Mouse (Mus musculus) ES-Bruce4 (cell line): ENCODE measurements around the gene Tsc22d1. TPM values are rescaled to one million over a fixed set of nuclear protein-coding genes. Genes with fewer than 3 reads are reported as not detected.

Experiments
- H3K27ac ChIP-seq: 2 replicates; pipeline ENCODE4 v1.5.1; 2012; ENCODE audit warnings: low read length, inconsistent platforms; ENCODE audit not compliant: insufficient read depth
- H3K27me3 ChIP-seq: 2 replicates; pipeline ENCODE4 v1.6.1; 2012; ENCODE audit warnings: mild to moderate bottlenecking, low read length, inconsistent platforms; ENCODE audit not compliant: control insufficient read depth, poor library complexity, insufficient read depth, severe bottlenecking
- H3K36me3 ChIP-seq: 2 replicates; pipeline ENCODE4 v1.6.1; 2012; ENCODE audit warnings: inconsistent platforms, mild to moderate bottlenecking, low read length, moderate library complexity; ENCODE audit not compliant: control insufficient read depth, poor library complexity, insufficient read depth, severe bottlenecking
- H3K4me1 ChIP-seq: one replicate; pipeline ENCODE4 v1.8.1; 2011; ENCODE audit warnings: low read length; ENCODE audit not compliant: control insufficient read depth, insufficient read depth
- H3K4me3 ChIP-seq: 2 replicates; pipeline ENCODE4 v1.5.1; 2011; ENCODE audit warnings: low read depth, mild to moderate bottlenecking, low read length
- H3K9ac ChIP-seq: 2 replicates; pipeline ENCODE4 v1.6.1; 2012; ENCODE audit warnings: low read depth, mild to moderate bottlenecking, inconsistent platforms; ENCODE audit not compliant: poor library complexity, severe bottlenecking
- H3K9me3 ChIP-seq: replicated peaks from 2 replicates; pipeline ENCODE4 v1.6.1; 2012; ENCODE audit warnings: mild to moderate bottlenecking, low read length, inconsistent platforms; ENCODE audit not compliant: control insufficient read depth, poor library complexity, insufficient read depth, severe bottlenecking
- CTCF ChIP-seq: IDR thresholded peaks from one replicate; pipeline ENCODE4 v1.8.1; 2011; ENCODE audit warnings: low read depth, low read length
- EP300 ChIP-seq: IDR thresholded peaks from 2 replicates; pipeline ENCODE4 v1.6.1; 2011; ENCODE audit warnings: low read depth, low read length; ENCODE audit not compliant: insufficient read depth
- POLR2A ChIP-seq: IDR thresholded peaks from one replicate; pipeline ENCODE4 v1.8.1; 2011; ENCODE audit warnings: low read length; ENCODE audit not compliant: insufficient read depth
- polyA plus RNA-seq: library from polyadenylated mRNA; stranded (reverse); fragments of >200 nt; gene quantifications from 2 replicates; pipeline ENCODE4 v1.2.4, GENCODE M21; 2011; ENCODE audit warnings: low read depth; ENCODE audit not compliant: missing spikeins, insufficient read depth, insufficient read length

The Tsc22d1 gene
- polyA plus RNA-seq, 1 experiment, result 261 TPM

DNA sequence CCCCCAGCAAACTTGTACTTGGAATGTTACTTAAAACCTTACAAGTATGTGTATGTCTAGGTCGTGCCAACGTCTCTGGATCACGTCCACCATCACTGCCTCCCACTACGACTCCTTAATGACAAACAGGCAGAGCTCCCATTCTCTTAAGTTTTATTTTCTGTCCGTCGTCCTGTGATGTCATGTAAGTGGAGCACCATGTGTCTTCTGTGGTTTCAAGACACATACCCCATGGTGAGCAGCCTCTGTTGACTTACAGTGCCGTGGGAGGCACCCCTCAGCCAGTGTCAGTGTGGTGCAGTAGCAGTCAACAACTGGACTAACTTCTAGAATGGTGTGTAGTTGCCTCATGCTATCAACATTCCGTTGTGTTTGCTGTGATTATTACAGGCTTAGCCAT is 57.7 kb downstream of the Tsc22d1 start:
- no peak overlapping the region for H3K9ac ChIP-seq
- H3K4me1 ChIP-seq, result peaks cover 1% of the 10 kb centered on the region
- TF ChIP-seq CTCF (no peak), EP300 (no peak), POLR2A (no peak)
- H3K36me3 ChIP-seq, result no peaks in the 10 kb centered on the region
- H3K27me3 ChIP-seq, result no peaks in the 10 kb centered on the region
- no peak overlapping the region for H3K27ac ChIP-seq
- no peak overlapping the region for H3K4me3 ChIP-seq
- H3K9me3 ChIP-seq, result no peaks in the 10 kb centered on the region

DNA sequence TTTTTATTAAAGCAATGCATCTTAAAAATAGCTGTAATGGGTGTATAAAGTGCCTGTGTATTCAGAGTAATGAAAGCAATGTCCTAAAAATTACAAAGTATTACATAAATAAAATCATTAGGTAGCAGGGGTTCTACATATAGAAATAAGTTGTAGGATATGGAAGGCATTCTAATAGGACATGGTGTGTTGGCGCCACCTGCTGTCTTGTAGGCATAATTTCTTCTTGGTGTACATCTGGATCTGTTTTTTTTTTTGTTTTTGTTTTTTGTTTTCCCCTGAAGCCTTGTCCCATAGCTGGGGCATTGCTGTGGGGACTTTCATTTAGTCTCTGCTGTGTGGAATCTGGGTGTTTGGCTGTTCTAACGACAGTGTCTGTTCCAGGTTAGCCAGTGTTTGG is 58.6 kb downstream of the Tsc22d1 start:
- H3K9ac ChIP-seq, result no peak overlapping the region
- peaks cover 3% of the 10 kb centered on the region for H3K4me1 ChIP-seq
- TF ChIP-seq CTCF, result peak; percentile 1
- TF ChIP-seq EP300, result no peak
- H3K9me3 ChIP-seq, result no peaks in the 10 kb centered on the region
- H3K27me3 ChIP-seq, result no peaks in the 10 kb centered on the region
- no peak overlapping the region for H3K4me3 ChIP-seq
- no peak overlapping the region for H3K27ac ChIP-seq
- no peaks in the 10 kb centered on the region for H3K36me3 ChIP-seq

DNA sequence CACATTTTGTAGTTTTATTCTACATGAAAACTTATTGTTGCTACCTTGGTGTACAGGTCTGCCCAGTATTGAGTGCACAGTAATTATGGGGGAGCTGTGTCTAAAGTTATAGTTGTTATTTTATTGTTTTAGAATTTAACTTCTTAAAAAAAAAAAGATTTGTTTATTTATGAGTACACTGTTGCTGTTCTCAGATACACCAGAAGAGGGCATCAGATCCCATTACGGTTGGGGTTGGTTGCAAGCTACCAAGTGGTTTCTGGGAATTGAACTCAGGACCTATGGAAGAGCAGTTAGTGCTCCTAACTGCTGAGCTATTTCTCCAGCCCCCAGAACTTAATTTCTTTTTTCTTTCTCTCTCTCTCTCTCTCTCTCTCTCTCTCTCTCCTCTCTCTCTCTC is 59.4 kb downstream of the Tsc22d1 start:
- peaks cover 3% of the 10 kb centered on the region for H3K4me1 ChIP-seq
- no peaks in the 10 kb centered on the region for H3K27me3 ChIP-seq
- no peak overlapping the region for H3K4me3 ChIP-seq
- no peaks in the 10 kb centered on the region for H3K36me3 ChIP-seq
- H3K27ac ChIP-seq, result no peak overlapping the region
- TF ChIP-seq EP300, result no peak
- no peak for TF ChIP-seq CTCF
- no peak for TF ChIP-seq POLR2A
- no peaks in the 10 kb centered on the region for H3K9me3 ChIP-seq
- no peak overlapping the region for H3K9ac ChIP-seq

DNA sequence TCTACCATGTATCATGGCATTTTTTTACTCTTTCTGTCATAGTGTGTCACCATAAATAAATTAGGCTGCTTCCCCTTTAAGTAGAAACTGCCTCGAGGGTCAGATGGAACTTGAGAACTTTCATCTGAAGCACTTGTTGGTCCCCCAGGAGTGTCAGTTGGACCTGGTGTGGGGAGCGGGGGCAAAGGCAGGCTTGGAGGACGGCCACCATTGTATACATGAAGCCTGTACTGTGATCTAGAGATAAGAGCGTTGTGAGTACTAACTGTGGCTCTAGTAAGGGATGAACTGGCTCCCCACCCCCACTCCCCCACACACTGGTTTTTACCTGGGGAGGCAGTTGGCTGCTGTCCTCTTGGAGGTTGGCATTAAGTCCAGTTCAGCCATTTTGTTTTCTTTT is 62.0 kb downstream of the Tsc22d1 start:
- Histone ChIP-seq H3K27me3 (no peaks in the 10 kb centered on the region), H3K9ac (no peak overlapping the region), H3K4me1 (peaks cover 2% of the 10 kb centered on the region), H3K36me3 (no peaks in the 10 kb centered on the region), H3K9me3 (no peaks in the 10 kb centered on the region), H3K4me3 (no peak overlapping the region), H3K27ac (0 out of 2 replicates have a peak overlapping the region, but pooled peaks have one; percentile 12)
- no peak for TF ChIP-seq POLR2A
- no peak for TF ChIP-seq CTCF
- TF ChIP-seq EP300, result no peak

DNA sequence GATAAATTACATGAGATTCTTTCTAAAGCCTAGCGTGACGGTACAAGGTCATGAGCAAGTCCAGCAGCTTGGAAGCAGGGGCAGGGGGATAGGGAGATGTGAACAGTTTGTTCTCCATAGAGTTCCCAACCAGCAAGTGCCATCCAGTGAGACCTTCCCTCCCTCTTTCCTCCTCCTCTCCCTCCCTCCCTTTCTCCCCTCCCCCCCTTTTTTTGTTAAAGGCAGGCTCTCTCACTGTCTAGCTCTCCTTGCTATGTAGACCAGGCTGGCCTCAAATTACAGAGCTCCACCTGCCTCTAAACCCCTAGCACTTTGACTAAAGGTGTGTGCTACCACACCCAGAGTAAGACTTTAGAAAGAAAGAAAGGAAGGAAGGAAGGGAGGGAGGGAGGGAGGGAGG is 63.3 kb downstream of the Tsc22d1 start:
- Histone ChIP-seq H3K4me1 (peaks cover 2% of the 10 kb centered on the region), H3K27ac (peak overlapping the region; percentile 98)
- TF ChIP-seq EP300 (peak; percentile 36; the same call in 1 of the 2 replicates), CTCF (no peak)

DNA sequence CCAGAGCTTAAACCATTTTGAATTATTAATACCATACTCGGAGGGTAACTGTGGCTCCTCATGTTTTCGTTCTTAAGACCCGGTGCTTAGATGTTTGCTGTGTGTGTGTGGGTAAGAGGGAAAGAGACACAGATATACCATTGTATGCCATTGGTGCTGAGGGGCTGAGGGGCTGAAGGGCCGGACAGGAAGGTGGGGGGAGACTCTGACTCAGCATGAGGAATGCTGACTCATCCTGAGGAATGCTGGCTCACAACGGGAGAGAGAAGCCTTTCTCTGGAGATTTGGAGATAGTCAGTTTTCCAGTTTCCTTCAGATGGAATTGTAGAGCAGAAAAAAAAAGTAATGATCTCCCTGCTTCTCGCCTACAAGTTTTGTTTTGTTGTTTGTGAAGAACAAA is 63.9 kb downstream of the Tsc22d1 start:
- Histone ChIP-seq H3K4me1 (peaks cover 2% of the 10 kb centered on the region), H3K27ac (peak overlapping the region; percentile 92), H3K27me3 (no peaks in the 10 kb centered on the region), H3K9ac (peak overlapping the region; percentile 63), H3K4me3 (no peak overlapping the region), H3K36me3 (no peaks in the 10 kb centered on the region), H3K9me3 (no peaks in the 10 kb centered on the region)
- TF ChIP-seq EP300, result peak; percentile 89
- TF ChIP-seq CTCF, result no peak
- TF ChIP-seq POLR2A, result no peak

More for the DNA sequence above, 63.3 kb downstream of the Tsc22d1 start:
- Histone ChIP-seq H3K36me3 (no peaks in the 10 kb centered on the region), H3K9ac (peak overlapping the region; percentile 60), H3K4me3 (peak overlapping the region; percentile 30), H3K27me3 (no peaks in the 10 kb centered on the region), H3K9me3 (no peaks in the 10 kb centered on the region)
